Mouse (Mus musculus) hematopoietic stem cell, adult 5-6 weeks (primary cell): ENCODE data around the gene Rabl6. TPM values are rescaled to one million over a fixed set of nuclear protein-coding genes. Genes with fewer than 3 reads are reported as not detected.

Source experiments
- ATAC-seq, 2 experiments: fragments of 125-278 bp in 1 of 2; replicated peaks in 1 of 2; 2 replicates each; pipeline ENCODE4 v1.8.0; 2016 to 2017; ENCODE audit warnings: inconsistent platforms in 2 of 2, mild to moderate bottlenecking in 2 of 2, moderate number of reproducible peaks in 2 of 2, low read depth in 1 of 2, moderate TSS enrichment in 1 of 2; ENCODE audit not compliant: low FRiP score in 2 of 2, poor library complexity in 2 of 2, severe bottlenecking in 2 of 2, insufficient read depth in 1 of 2, low TSS enrichment in 1 of 2
- total RNA-seq: library from RNA; stranded (forward); fragments of 172-1452, 232-1000 nt; gene quantifications from 2 replicates; pipeline ENCODE4 v1.2.3, GENCODE M21; 2017

Rabl6 gene
- total RNA-seq: 56.5 and 67.0 TPM in 2 replicates

- ATAC-seq: peak; percentile 82 to 88
Observed at GRCm38 (mm10) chr2:25607761-25608622, at the start of gene Rabl6. Rabl6 (minus strand) TSS chr2:25608521.

GRCm38 (mm10) chr2:25657652-25658051 lies 49.3 kb upstream of the Rabl6 start, which contains the start of gene Lcn5:
Lcn5 (plus strand) TSS chr2:25657952.
- no peak for ATAC-seq

DNA sequence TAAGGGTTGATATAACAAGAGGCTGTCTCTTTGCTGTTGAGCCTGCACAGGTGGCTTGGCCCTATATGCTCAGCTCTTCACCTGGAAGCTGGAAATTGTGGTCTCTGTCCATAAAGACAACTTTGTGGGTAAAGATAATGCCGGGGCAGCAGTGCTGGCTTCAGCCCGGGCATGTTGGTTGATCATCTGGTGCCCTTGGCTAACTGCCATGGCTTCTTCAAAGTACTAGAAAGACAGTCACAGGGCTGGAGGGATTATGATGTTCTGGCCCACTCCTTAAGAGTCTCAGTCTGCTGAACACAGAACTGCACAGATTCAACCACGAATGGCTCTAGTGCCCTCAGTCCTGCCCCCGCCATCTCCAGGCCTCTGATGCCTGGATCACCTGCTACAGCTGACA lies 48.9 kb upstream of the Rabl6 start:
- no peak for ATAC-seq

DNA sequence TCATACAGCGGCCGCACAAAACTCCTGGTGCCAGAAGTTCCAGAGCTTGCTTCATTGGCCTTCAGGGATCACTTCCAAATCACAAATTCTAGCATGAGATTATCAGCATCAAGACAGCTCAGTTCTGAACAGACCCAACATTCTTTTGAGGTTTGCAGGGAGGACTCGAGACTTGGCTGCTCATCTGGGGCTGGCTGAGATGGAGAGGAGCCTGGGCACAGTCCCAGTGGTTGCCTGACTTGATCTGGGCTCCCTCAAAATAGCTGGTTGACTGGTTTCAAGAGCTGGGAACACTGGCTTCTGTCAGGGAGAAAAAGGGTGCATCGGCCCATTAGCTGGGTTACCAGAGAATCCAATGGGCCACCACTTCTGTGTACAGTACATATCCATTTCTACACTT lies 48.4 kb upstream of the Rabl6 start:
- ATAC-seq: no peak

DNA sequence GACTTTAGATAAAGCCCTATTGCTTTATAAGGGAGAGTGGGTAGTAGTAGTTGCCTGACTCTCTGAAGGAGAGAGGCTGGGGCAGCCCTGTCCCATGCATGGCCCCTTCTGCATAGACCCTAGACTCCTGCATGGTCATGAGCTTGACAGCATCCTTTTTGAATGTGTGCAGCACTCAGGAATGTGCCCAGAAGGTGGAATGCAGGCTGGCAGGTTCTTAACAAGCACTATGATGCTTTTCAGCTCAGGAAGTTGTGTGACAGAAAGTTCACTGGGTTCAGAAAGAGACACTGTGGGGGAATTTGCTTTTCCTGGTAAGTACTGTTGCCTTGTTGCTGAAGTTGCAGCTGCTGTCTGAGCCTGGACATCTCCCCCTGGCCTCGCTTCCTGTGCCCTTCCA lies 46.2 kb upstream of the Rabl6 start:
- ATAC-seq: no peak

GRCm38 (mm10) chr2:25652902-25653301 lies 44.6 kb upstream of the Rabl6 start, which contains the start of gene Lcn8:
Lcn8 (plus strand) TSS chr2:25653120.
- no peak for ATAC-seq

DNA sequence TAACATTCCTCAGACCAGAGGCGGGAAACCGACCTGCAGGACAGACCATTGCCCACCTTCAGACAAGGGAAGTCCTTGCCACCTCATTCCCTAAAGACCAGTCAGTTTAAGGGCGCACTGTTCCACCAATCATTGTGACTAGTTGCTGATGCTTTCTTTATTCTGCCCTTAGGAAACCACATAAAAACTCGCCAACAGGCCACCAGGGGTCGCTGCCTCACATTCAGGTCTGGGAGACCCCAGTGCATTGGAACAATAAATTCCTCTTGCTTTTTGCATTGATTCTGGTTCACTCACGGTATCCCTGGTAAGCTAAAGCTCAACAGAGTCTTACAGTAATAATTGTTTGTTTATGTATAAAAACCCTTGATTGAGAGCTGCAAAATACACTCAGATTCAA lies 31.6 kb upstream of the Rabl6 start:
- 0 out of 4 replicates have a peak, but pooled peaks of 1 of the 2 experiments have one; percentile 32 for ATAC-seq

GRCm38 (mm10) chr2:25634046-25634445 lies 25.7 kb upstream of the Rabl6 start:
- no peak for ATAC-seq

GRCm38 (mm10) chr2:25633616-25634015 lies 25.3 kb upstream of the Rabl6 start:
- ATAC-seq: no peak

DNA sequence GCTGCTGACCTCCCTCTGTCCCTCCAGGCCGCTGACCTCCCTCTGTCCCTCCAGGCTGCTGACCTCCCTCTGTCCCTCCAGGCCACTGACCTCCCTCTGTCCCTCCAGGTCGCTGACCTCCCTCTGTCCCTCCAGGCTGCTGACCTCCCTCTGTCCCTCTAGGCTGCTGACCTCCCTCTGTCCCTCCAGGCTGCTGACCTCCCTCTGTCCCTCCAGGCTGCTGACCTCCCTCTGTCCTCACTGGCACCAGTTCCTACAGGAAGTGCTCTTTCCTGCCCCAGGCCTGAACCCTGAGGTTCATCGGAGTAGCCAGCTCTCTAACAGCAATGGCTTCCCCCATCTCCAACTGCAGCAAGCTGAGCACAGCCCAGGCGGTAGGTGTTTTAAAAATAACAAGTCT lies 20.4 kb upstream of the Rabl6 start:
- no peak for ATAC-seq

GRCm38 (mm10) chr2:25627811-25628210 lies 19.5 kb upstream of the Rabl6 start, which contains the start of gene Fcna:
Fcna (minus strand) TSS chr2:25628030.
- ATAC-seq: no peak

GRCm38 (mm10) chr2:25625986-25626385 lies 17.7 kb upstream of the Rabl6 start:
- no peak for ATAC-seq

DNA sequence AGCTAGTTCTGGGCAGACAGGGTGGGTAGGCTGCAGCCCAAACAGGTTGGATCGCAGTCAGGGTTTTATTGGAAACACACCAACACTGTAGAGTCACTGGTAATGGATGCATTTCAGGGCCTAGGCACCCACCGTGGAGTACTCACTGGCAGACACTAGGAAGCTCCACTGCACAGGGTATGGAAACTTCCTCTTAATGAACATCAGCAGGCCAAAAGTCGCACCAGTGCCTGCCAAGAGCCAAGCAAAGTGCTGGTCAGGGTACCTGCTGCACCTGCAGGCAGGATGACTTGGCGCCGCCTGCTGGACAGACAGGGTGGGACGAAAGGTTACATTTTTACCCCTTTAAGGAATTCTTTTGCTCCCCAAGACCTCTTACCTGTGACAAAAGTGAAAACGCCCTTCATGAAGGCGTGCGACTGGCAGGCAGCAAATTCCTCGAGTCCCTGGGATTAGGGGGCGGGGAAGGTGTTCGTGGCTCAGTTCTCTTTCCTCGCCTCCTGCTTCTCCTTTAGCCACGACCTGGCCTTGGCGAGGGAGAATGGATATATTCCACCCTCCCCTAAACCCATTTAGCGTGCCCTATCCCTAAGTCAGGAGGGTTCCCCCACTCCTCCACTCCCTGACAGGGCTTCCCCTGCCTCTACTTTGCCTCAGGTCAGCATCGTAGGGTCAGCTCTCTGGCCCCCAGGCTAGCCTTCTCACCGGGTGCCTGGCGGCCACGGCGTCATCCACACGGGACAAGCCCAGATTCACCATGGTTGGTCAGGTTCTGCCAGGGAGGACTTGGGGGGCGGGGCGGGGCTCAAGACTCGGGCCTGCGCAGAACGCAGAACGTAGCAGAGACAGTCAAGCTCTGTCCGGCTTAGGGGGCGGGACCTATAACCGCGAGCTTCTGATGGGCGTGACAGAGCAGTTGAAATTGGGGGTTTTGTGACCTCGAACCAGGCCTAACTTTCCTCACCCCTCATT lies 13.2 kb upstream of the Rabl6 start, which contains the start of gene Tmem141:
Gene Tmem141, minus strand, starts transcription at position 777 of the 972 bp plus-strand sequence.
- peak; percentile 57 to 77 for ATAC-seq

GRCm38 (mm10) chr2:25620852-25621228 lies 12.5 kb upstream of the Rabl6 start:
- ATAC-seq: no peak

DNA sequence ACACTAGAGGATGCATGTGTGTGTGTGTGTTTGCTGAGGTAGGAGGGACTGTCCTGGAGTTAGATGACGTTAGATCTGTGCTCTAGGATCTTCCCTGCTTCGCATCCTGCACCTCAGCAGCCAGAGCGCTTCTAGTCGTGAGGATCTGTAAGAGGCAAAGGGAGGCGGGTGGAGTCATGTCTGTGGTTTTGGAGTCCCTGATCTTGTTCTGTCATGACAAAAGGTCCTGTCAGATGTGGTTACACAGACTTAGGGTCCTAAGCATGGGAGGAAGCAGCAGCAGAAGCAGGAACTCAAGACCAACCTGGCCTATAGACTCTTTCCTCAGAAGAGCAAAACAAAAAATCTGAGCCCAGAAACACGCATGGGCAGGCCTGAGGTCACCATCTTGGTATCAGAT lies 12.1 kb upstream of the Rabl6 start:
- 0 out of 4 replicates have a peak, but pooled peaks of 1 of the 2 experiments have one; percentile 4 for ATAC-seq

DNA sequence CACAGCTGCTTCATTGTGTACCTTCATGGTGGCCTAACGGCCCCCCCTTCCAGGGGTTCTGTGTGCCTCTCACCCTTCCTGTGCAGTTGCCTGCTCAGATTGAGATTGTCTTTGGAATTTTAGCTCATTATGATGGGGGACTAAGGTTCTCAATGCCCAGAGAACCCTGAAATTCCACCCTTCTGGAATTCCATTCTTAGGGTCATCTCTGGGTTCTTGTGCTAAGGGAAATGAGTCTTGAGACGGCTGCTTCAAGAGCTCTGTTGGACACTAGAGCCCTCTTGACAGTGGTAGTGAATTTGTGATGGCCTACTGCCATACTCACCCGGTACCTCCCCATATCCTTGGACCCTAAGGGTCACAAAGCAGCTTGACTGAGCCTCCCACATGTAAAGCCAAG lies 9.3 kb upstream of the Rabl6 start, which contains the start of gene Ccdc183:
Gene Ccdc183, minus strand, starts transcription at position 101 of the 400 bp plus-strand sequence.
- ATAC-seq: no peak

DNA sequence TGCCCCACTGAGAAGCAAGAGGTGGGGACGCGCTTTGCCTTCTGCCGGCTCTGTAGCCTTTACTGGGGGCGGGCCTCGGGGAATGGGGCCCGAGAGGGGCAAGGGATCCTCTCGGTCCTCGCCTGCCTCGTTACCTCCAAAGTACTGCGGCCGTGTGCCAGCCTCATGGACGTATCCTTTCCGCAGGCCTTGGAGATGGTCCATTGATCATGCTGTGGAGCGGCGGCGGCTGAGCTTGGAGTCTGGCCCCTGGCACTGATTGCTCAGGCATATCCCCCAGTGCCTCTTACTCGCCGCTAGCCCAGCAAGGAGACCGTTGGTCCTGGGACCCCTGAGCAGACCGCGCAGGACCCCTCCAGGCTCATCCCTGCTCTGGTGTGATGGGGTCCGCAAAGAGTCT lies 8.1 kb upstream of the Rabl6 start:
- no peak for ATAC-seq

- ATAC-seq: peak; percentile 12 to 26; a peak in 2 of 4 replicates
Observed at GRCm38 (mm10) chr2:25608671-25609070, 350 bp upstream of the Rabl6 start.
